Mouse (Mus musculus): ENCODE results near the gene Irf7. TPM values are rescaled to one million over a fixed set of nuclear protein-coding genes. Genes with fewer than 3 reads are reported as not detected.

The Irf7 gene
- polyA plus RNA-seq, 1 experiment from 2014 or later = 2.3 TPM

DNA sequence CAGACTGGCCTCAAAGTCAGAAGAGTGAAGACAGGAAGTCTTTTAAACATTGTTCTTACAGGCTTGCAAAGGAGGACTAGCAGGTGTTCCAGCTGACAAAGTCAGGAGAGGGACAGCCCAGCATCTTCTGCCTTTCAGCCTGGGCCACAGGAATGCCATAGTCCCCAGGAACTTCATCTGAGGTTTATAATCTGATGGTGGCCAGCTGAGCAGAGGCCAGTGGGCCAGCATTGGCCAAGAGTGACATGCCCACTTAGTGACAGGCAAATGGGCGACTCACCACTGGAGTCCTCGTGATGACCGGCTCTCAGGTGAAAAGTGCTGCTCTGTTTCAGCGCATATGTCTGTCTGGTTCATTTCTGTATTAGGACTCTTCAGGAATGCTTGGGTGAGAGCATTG, 35.7 kb downstream of the Irf7 start:
- Histone ChIP-seq H3K9ac (ENCODE audit: low read depth, low read length) (no peak overlapping the region), H3K27me3 (replicated peaks; ENCODE audit: control insufficient read depth, insufficient read depth, low read length) (no peaks in the 10 kb centered on the region), H3K27ac (replicated peaks; ENCODE audit: low read depth, low read length) (no peak overlapping the region), H3K4me2 (ENCODE audit: low read depth, low read length) (peak overlapping the region; percentile 92; the same call in 1 of the 2 replicates), H3K4me3 (ENCODE audit: low read depth, low read length) (no peak overlapping the region), H3K36me3 (ENCODE audit: control insufficient read depth, insufficient read depth, low read length) (peaks cover 50% of the 10 kb centered on the region), H3K9me3 (ENCODE audit: control insufficient read depth, low read length) (no peaks in the 10 kb centered on the region), H3K4me1 (ENCODE audit: control insufficient read depth, insufficient read depth, low read length) (peaks cover 9% of the 10 kb centered on the region)
- ATAC-seq (ENCODE audit: low read depth) = no peak
- 89% methylated on average over 4 of the region's 4 CpGs for WGBS
- DNase-seq (ENCODE audit: low spot score) = no peak

- Histone ChIP-seq H3K36me3 (ENCODE audit: control insufficient read depth, insufficient read depth, low read length) (peaks cover 41% of the 10 kb centered on the region), H3K27me3 (replicated peaks; ENCODE audit: control insufficient read depth, insufficient read depth, low read length) (no peaks in the 10 kb centered on the region), H3K4me2 (ENCODE audit: low read depth, low read length) (peak overlapping the region; percentile 92), H3K27ac (replicated peaks; ENCODE audit: low read depth, low read length) (0 out of 2 replicates have a peak overlapping the region, but pooled peaks have one; percentile 6), H3K9me3 (ENCODE audit: control insufficient read depth, low read length) (no peaks in the 10 kb centered on the region), H3K4me1 (ENCODE audit: control insufficient read depth, insufficient read depth, low read length) (peaks cover 9% of the 10 kb centered on the region), H3K4me3 (ENCODE audit: low read depth, low read length) (peak overlapping the region; percentile 99), H3K9ac (ENCODE audit: low read depth, low read length) (peak overlapping the region; percentile 99)
- 55% methylated on average over 6 of the region's 6 CpGs for WGBS
- DNase-seq (ENCODE audit: low spot score) (no peak), ATAC-seq (ENCODE audit: low read depth) (no peak)
These were observed 36.6 kb downstream of the Irf7 start for GRCm38 (mm10) chr7:141229702-141230101.

DNA sequence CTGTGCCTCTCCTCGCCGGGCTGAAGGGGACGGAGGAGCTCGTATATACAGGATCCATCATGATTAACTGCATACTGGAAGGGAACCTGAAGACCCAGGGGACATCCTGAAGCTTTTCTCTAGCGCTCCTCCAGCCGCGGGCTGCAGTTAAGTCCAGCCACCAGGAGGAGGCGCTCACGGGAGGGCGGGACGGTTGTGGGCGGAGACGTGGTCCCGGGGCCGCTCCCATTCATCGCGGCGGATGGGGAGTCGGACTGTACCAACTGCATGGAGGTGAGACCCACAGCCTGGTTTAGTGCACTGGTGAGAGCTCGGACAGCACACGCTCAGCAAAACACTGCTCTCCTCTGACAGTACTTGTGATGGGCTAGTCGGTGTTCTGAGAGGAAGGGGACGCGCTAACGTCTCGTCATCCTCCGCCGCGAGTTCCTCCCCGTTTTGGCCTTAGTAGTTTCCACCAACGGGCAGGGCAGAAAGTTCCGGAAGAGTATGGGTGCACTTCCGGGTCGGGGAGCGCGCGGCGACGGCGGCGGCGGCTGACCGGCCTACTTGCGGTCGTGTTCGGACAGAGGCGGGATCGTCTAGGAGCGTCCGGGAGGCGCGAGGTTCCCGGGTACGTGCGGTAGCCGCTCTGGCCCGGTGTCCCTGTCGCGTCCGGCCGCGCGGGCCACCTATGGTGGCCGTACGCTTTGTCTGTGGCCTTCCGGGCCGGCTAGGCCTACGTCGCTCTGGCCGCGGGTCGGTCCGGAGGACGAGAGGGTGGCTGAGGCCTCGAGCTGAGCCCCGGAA, 37.8 kb downstream of the Irf7 start, which contains the start of gene Phrf1:
Gene Phrf1, plus strand, starts transcription at position 506 of the 789 bp plus-strand sequence.
- H3K9ac ChIP-seq (ENCODE audit: low read depth, low read length) = peak within 1 kb of the TSS; percentile 99
- H3K36me3 ChIP-seq (ENCODE audit: control insufficient read depth, insufficient read depth, low read length) = peaks cover 29% of the 10 kb centered on the region
- WGBS = 1% methylated on average over 53 of the region's 76 CpGs
- DNase-seq (ENCODE audit: low spot score) (peak; percentile 93), ATAC-seq (ENCODE audit: low read depth) (peak; percentile 94)
- peak within 1 kb of the TSS; percentile 99 for H3K4me3 ChIP-seq (ENCODE audit: low read depth, low read length)
- no peaks in the 10 kb centered on the region for H3K9me3 ChIP-seq (ENCODE audit: control insufficient read depth, low read length)
- peak within 1 kb of the TSS; percentile 92 for H3K4me2 ChIP-seq (ENCODE audit: low read depth, low read length)
- peak within 1 kb of the TSS; percentile 94 for H3K27ac ChIP-seq (replicated peaks; ENCODE audit: low read depth, low read length)
- H3K4me1 ChIP-seq (ENCODE audit: control insufficient read depth, insufficient read depth, low read length) = peaks cover 9% of the 10 kb centered on the region
- H3K27me3 ChIP-seq (replicated peaks; ENCODE audit: control insufficient read depth, insufficient read depth, low read length) = no peaks in the 10 kb centered on the region

DNA sequence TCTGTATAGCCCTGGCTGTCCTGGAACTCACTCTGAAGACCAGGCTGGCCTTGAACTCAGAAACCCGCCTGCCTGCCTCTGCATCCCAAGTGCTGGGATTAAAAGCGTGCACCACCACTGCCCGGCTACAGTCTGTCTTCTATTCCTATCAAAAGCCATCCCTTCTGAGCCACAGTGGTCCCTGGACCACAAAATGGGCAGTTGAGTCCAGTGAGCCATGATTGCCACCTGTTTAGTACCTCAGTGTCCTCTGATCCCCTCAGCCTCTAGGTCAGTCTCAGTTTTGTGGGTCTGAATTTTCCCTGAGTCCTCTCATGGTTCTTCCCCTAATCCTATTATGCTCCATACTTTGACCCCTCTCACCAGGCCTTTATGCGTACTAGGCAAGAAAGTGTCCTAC, 38.5 kb downstream of the Irf7 start:
- ATAC-seq (ENCODE audit: low read depth) = no peak
- H3K9ac ChIP-seq (ENCODE audit: low read depth, low read length) = peak overlapping the region; percentile 99; the same call in 1 of the 2 replicates

GRCm38 (mm10) chr7:141226535-141226934, 39.7 kb downstream of the Irf7 start:
- Histone ChIP-seq H3K27me3 (replicated peaks; ENCODE audit: control insufficient read depth, insufficient read depth, low read length) (no peaks in the 10 kb centered on the region), H3K27ac (replicated peaks; ENCODE audit: low read depth, low read length) (no peak overlapping the region), H3K36me3 (ENCODE audit: control insufficient read depth, insufficient read depth, low read length) (peaks cover 10% of the 10 kb centered on the region), H3K9me3 (ENCODE audit: control insufficient read depth, low read length) (no peaks in the 10 kb centered on the region), H3K4me2 (ENCODE audit: low read depth, low read length) (no peak overlapping the region), H3K4me1 (ENCODE audit: control insufficient read depth, insufficient read depth, low read length) (peaks cover 19% of the 10 kb centered on the region), H3K4me3 (ENCODE audit: low read depth, low read length) (no peak overlapping the region), H3K9ac (ENCODE audit: low read depth, low read length) (no peak overlapping the region)
- WGBS = 80% methylated on average over 6 of the region's 6 CpGs
- ATAC-seq (ENCODE audit: low read depth) (no peak), DNase-seq (ENCODE audit: low spot score) (no peak)

More for the DNA sequence above, 38.5 kb downstream of the Irf7 start:
- DNase-seq (ENCODE audit: low spot score) = no peak
- 76% methylated on average over 4 of the region's 4 CpGs for WGBS
- Histone ChIP-seq H3K27me3 (replicated peaks; ENCODE audit: control insufficient read depth, insufficient read depth, low read length) (no peaks in the 10 kb centered on the region), H3K9me3 (ENCODE audit: control insufficient read depth, low read length) (no peaks in the 10 kb centered on the region), H3K36me3 (ENCODE audit: control insufficient read depth, insufficient read depth, low read length) (peaks cover 22% of the 10 kb centered on the region), H3K4me3 (ENCODE audit: low read depth, low read length) (peak overlapping the region; percentile 99; the same call in 1 of the 2 replicates), H3K27ac (replicated peaks; ENCODE audit: low read depth, low read length) (no peak overlapping the region), H3K4me2 (ENCODE audit: low read depth, low read length) (peak overlapping the region; percentile 92), H3K4me1 (ENCODE audit: control insufficient read depth, insufficient read depth, low read length) (peaks cover 10% of the 10 kb centered on the region)

DNA sequence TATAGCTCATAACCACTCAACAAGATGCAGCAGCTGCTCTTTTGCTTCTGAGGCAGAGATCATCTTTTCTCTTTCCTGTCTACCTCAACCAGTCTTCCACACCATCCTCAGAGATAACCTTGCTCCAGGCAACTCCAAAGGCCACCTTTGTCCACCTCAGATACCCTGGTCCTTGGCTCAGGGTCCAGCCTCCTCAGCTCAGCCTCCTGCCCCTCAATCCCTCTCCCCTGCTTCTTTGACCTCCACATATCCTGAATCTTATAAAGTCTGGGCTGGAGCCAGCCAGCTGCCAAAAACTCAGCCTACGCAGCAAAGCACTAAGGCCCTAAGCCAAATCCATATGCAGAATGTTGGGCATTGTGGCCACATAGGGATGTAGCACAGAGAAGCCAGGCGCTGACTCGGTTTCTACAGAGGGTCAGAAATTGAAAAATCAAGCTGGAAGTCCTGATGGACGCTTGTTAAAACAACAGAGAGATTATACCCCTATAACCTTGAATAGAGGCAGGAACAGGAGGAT, 43.5 kb downstream of the Irf7 start:
- H3K4me2 ChIP-seq (ENCODE audit: low read depth, low read length) = peak overlapping the region; percentile 89; the same call in 1 of the 2 replicates
- ATAC-seq (ENCODE audit: low read depth) (no peak), DNase-seq (ENCODE audit: low spot score) (no peak)
- peak overlapping the region; percentile 54; the same call in 1 of the 2 replicates for H3K9ac ChIP-seq (ENCODE audit: low read depth, low read length)
- no peak overlapping the region for H3K4me3 ChIP-seq (ENCODE audit: low read depth, low read length)
- peaks cover 10% of the 10 kb centered on the region; the same call in 1 of the 2 replicates for H3K36me3 ChIP-seq (ENCODE audit: control insufficient read depth, insufficient read depth, low read length)
- peak overlapping the region; percentile 88 for H3K27ac ChIP-seq (replicated peaks; ENCODE audit: low read depth, low read length)
- WGBS = 91% methylated on average over 4 of the region's 4 CpGs
- no peaks in the 10 kb centered on the region for H3K9me3 ChIP-seq (ENCODE audit: control insufficient read depth, low read length)
- H3K27me3 ChIP-seq (replicated peaks; ENCODE audit: control insufficient read depth, insufficient read depth, low read length) = no peaks in the 10 kb centered on the region
- peaks cover 20% of the 10 kb centered on the region for H3K4me1 ChIP-seq (ENCODE audit: control insufficient read depth, insufficient read depth, low read length)

DNA sequence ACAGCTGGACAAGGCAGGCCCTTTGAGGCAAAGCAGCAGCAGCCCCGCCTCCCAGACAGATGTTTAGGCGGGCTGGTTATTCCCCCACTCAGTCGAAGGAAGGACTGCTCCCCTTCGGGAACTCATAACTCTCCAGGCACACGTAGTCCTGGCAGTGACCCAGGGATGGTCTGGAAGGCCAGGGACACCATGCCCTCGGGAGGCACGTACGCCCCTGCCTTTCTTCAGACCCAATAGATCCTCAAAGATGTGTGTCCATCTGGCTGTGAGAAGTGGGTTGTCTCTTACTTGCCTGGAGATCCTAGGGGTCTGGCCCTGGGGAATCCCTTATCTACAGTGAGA, 44.2 kb downstream of the Irf7 start:
- H3K27ac ChIP-seq (replicated peaks; ENCODE audit: low read depth, low read length) = peak overlapping the region; percentile 88
- H3K9ac ChIP-seq (ENCODE audit: low read depth, low read length) = peak overlapping the region; percentile 54
- H3K4me2 ChIP-seq (ENCODE audit: low read depth, low read length) = peak overlapping the region; percentile 89
- ATAC-seq (ENCODE audit: low read depth) (no peak), DNase-seq (ENCODE audit: low spot score) (no peak)
- H3K4me1 ChIP-seq (ENCODE audit: control insufficient read depth, insufficient read depth, low read length) = peaks cover 20% of the 10 kb centered on the region
- 8% methylated on average over 8 of the region's 8 CpGs for WGBS
- no peaks in the 10 kb centered on the region for H3K9me3 ChIP-seq (ENCODE audit: control insufficient read depth, low read length)
- H3K4me3 ChIP-seq (ENCODE audit: low read depth, low read length) = peak overlapping the region; percentile 63
- H3K36me3 ChIP-seq (ENCODE audit: control insufficient read depth, insufficient read depth, low read length) = peaks cover 10% of the 10 kb centered on the region; the same call in 1 of the 2 replicates
- no peaks in the 10 kb centered on the region for H3K27me3 ChIP-seq (replicated peaks; ENCODE audit: control insufficient read depth, insufficient read depth, low read length)

GRCm38 (mm10) chr7:141221249-141222125, 44.8 kb downstream of the Irf7 start:
- Histone ChIP-seq H3K4me1 (ENCODE audit: control insufficient read depth, insufficient read depth, low read length) (peaks cover 20% of the 10 kb centered on the region), H3K9ac (ENCODE audit: low read depth, low read length) (peak overlapping the region; percentile 78), H3K27me3 (replicated peaks; ENCODE audit: control insufficient read depth, insufficient read depth, low read length) (no peaks in the 10 kb centered on the region), H3K27ac (replicated peaks; ENCODE audit: low read depth, low read length) (peak overlapping the region; percentile 88), H3K9me3 (ENCODE audit: control insufficient read depth, low read length) (no peaks in the 10 kb centered on the region), H3K36me3 (ENCODE audit: control insufficient read depth, insufficient read depth, low read length) (peaks cover 10% of the 10 kb centered on the region; the same call in 1 of the 2 replicates), H3K4me2 (ENCODE audit: low read depth, low read length) (peak overlapping the region; percentile 89), H3K4me3 (ENCODE audit: low read depth, low read length) (peak overlapping the region; percentile 63)
- peak; percentile 97 for ATAC-seq (ENCODE audit: low read depth)
- peak; percentile 99 for DNase-seq (ENCODE audit: low spot score)
- 3% methylated on average over 38 of the region's 44 CpGs for WGBS
